In the genomic region with DNA sequence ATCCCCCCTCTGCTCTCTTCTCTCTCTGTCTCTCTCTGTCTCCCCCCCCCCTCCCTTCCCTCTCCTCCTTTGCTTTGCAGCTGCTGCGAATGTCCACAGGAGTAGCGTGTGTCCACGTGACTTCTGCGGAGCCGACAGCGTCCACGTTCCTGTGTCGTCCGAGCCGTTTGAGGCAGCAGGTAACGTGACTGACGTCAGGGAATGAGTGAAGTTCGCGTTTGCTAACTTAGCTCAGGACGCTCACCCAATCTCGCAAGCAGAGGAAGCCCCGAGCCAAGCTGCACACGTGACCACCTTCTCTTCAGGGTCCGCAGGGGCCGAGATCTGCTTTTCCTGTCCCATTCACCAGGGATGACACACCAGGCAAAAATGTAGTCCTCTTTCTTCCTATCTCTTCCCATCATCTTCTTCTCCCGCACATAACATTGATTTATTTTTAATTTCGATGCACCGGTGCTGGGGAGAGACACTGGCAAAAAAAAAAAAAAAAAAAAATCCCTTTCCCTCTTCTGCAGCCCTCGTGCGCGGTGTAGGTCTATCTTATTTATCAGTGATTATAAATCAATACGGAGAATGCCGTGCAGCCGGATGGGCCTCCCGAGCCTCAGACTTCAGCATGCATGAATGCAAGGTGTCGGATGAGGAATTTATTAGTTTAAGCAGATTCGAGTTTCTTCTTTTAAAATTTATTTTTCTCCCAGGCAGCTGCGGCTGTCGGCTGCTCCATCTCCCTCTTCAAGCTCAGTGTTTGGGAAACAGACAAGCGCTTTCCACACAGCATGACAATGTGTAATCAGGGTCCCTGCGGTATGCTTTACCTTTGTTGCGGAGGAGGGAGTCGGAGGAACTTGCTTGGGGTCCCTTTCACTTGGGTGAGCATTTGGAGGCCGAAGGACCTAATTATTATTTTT, we compare ENCODE assay signal across 8 mouse cellular contexts.
DNase-seq lines count a peak whose midpoint lies in the region; ATAC-seq lines count a peak whose summit lies in the region.

No protein-coding gene starts in this region.

- DNase-seq in left cerebral cortex, postnatal 14 days (ENCODE audit: low spot score in 2 of 2), result peak; percentile 37 to 40
- no peak for DNase-seq in left cerebral cortex, postnatal 4 days
- peak; percentile 58 for DNase-seq in cerebellum, adult 9-11 months
- peak; percentile 62 for DNase-seq in retina, embryonic 14.5 days (ENCODE audit: low spot score)
- DNase-seq in spleen, postnatal 14 days (ENCODE audit: low spot score in 2 of 2), result no peak
- no peak for DNase-seq in c-Kit-positive CD71-positive TER-119-positive erythroid progenitor cells, embryonic 14.5 days (ENCODE audit: low spot score)

- peak; percentile 53 for ATAC-seq in forebrain, embryonic 12.5 days (ENCODE audit: low FRiP score)
- ATAC-seq in limb, embryonic 13.5 days (ENCODE audit: low FRiP score, low read depth), result peak; percentile 57; the same call in 1 of the 2 replicates

- peak overlapping the region; percentile 44 for H3K9ac ChIP-seq in forebrain, embryonic 12.5 days
- H3K9ac ChIP-seq in limb, embryonic 13.5 days, result peak overlapping the region; percentile 61

- H3K4me2 ChIP-seq in forebrain, embryonic 12.5 days, result peak overlapping the region; percentile 84
- H3K4me2 ChIP-seq in limb, embryonic 13.5 days (replicated peaks), result peak overlapping the region; percentile 85

- no peaks in the 10 kb centered on the region for H3K9me3 ChIP-seq in forebrain, embryonic 12.5 days
- no peaks in the 10 kb centered on the region for H3K9me3 ChIP-seq in limb, embryonic 13.5 days

- H3K27me3 ChIP-seq in forebrain, embryonic 12.5 days, result peaks cover 33% of the 10 kb centered on the region
- H3K27me3 ChIP-seq in limb, embryonic 13.5 days, result peaks cover 74% of the 10 kb centered on the region

- H3K36me3 ChIP-seq in forebrain, embryonic 12.5 days (replicated peaks), result no peaks in the 10 kb centered on the region
- H3K36me3 ChIP-seq in limb, embryonic 13.5 days, result no peaks in the 10 kb centered on the region

- intact Hi-C loops in left cerebral cortex, postnatal 14 days (cut with DNase I), result no loop called here
- intact Hi-C loops in left cerebral cortex, postnatal 4 days (cut with DNase I), result no loop called here

- peak overlapping the region; percentile 73 for H3K27ac ChIP-seq in forebrain, embryonic 12.5 days
- no peak overlapping the region for H3K27ac ChIP-seq in limb, embryonic 13.5 days

- WGBS in forebrain, embryonic 12.5 days, result under 1% methylated on average over 39 of the region's 39 CpGs
- WGBS in limb, embryonic 13.5 days, result under 1% methylated on average over 39 of the region's 39 CpGs

- peak overlapping the region; percentile 48 for H3K4me3 ChIP-seq in forebrain, embryonic 12.5 days (replicated peaks)
- H3K4me3 ChIP-seq in limb, embryonic 13.5 days, result peak overlapping the region; percentile 48

- H3K4me1 ChIP-seq in forebrain, embryonic 12.5 days, result peaks cover 33% of the 10 kb centered on the region
- H3K4me1 ChIP-seq in limb, embryonic 13.5 days, result peaks cover 11% of the 10 kb centered on the region

Comparison
In these comparisons a context has a peak if more than half of its experiments do, and no peak if none do; other contexts are left out.
1. DNase-seq: peak in left cerebral cortex, postnatal 14 days (2 of 2), cerebellum, adult 9-11 months (single experiment) and retina, embryonic 14.5 days (single experiment); none in left cerebral cortex, postnatal 4 days (single experiment), spleen, postnatal 14 days (0 of 2) and c-Kit-positive CD71-positive TER-119-positive erythroid progenitor cells, embryonic 14.5 days (single experiment).